Mouse (Mus musculus) urinary bladder, adult 18-20 months (tissue): ENCODE data around the gene Cadm3.
"Not testable (repeated sequence)": the region's sequence is repeated elsewhere in the genome, so short reads cannot be mapped to it uniquely, and the experiment has no call there.

ENCODE experiments used
- DNase-seq, 2 experiments: peaks; one replicate each; pipeline ENCODE4 v3.0.0; 2022; ENCODE audit warnings: low spot score in 2 of 2, mixed read lengths in 2 of 2

Gene Cadm3

GRCm38 (mm10) chr1:173323839-173324585 is 43.5 kb downstream of the Cadm3 start:
- no peak for DNase-seq

- DNase-seq, result no peak
Measured at GRCm38 (mm10) chr1:173322249-173322627, 45.3 kb downstream of the Cadm3 start.

GRCm38 (mm10) chr1:173321593-173322248 is 45.8 kb downstream of the Cadm3 start:
- DNase-seq, result no peak

- DNase-seq, result no peak
Measured at GRCm38 (mm10) chr1:173317925-173318477, 49.5 kb downstream of the Cadm3 start.

GRCm38 (mm10) chr1:173315725-173316124 is 51.8 kb downstream of the Cadm3 start:
- no peak for DNase-seq

GRCm38 (mm10) chr1:173313535-173314050 is 53.9 kb downstream of the Cadm3 start:
- not testable (repeated sequence) for DNase-seq

GRCm38 (mm10) chr1:173302795-173303194 is 64.7 kb downstream of the Cadm3 start:
- not testable (repeated sequence) for DNase-seq
